Mouse (Mus musculus) lung, postnatal 0 days (tissue): ENCODE data around the gene Wwc2.

Experiments
- CTCF ChIP-seq: IDR thresholded peaks from 2 replicates; pipeline ENCODE4 v1.5.1; 2016; ENCODE audit warnings: antibody characterized with exemption, mild to moderate bottlenecking
- EP300 ChIP-seq: IDR thresholded peaks from 2 replicates; pipeline ENCODE4 v1.6.1; 2016; ENCODE audit warnings: antibody characterized with exemption, mild to moderate bottlenecking, control low read depth

GRCm38 (mm10) chr8:47866568-47866967 is 124.2 kb downstream of the Wwc2 start:
- no peak for TF ChIP-seq EP300
- TF ChIP-seq CTCF = no peak
